Mouse (Mus musculus) hindbrain, embryonic 12.5 days (tissue): ENCODE measurements around the gene Lamtor5. TPM values are rescaled to one million over a fixed set of nuclear protein-coding genes. Genes with fewer than 3 reads are reported as not detected.
"Not testable (repeated sequence)": the region's sequence is repeated elsewhere in the genome, so short reads cannot be mapped to it uniquely, and the experiment has no call there.

Experiments used
- ATAC-seq: fragments of 200-750 bp; cut with Nextera tagmentation; 2 replicates; pipeline ENCODE4 v1.8.0; 2017; ENCODE audit warnings: moderate TSS enrichment; ENCODE audit not compliant: low FRiP score
- H3K27ac ChIP-seq: fragments of 300-500 bp; sonication (generic); 2 replicates; pipeline ENCODE4 v1.5.1; 2016; ENCODE audit warnings: mild to moderate bottlenecking
- H3K27me3 ChIP-seq: fragments of 300-500 bp; sonication (generic); 2 replicates; pipeline ENCODE4 v1.6.1; 2016; ENCODE audit warnings: mild to moderate bottlenecking
- H3K36me3 ChIP-seq: fragments of 300-500 bp; sonication (generic); 2 replicates; pipeline ENCODE4 v1.6.1; 2016; ENCODE audit warnings: mild to moderate bottlenecking
- H3K4me1 ChIP-seq: fragments of 300-500 bp; sonication (generic); 2 replicates; pipeline ENCODE4 v1.6.1; 2016
- H3K4me2 ChIP-seq: fragments of 300-500 bp; sonication (generic); replicated peaks from 2 replicates; pipeline ENCODE4 v1.6.1; 2016; ENCODE audit warnings: mild to moderate bottlenecking
- H3K4me3 ChIP-seq: fragments of 300-500 bp; sonication (generic); 2 replicates; pipeline ENCODE4 v1.5.1; 2016; ENCODE audit warnings: mild to moderate bottlenecking
- H3K9ac ChIP-seq: fragments of 300-500 bp; sonication (generic); 2 replicates; pipeline ENCODE4 v1.6.1; 2016; ENCODE audit warnings: mild to moderate bottlenecking, moderate library complexity
- H3K9me3 ChIP-seq: fragments of 300-500 bp; sonication (generic); replicated peaks from 2 replicates; pipeline ENCODE4 v1.6.1; 2016; ENCODE audit warnings: mild to moderate bottlenecking
- WGBS: fragments of 180-500 bp; shearing (Covaris S2); methylation state at CpG from one replicate; pipeline ENCODE4 v1.1.7; 2016; 5-methylcytosine and 5-hydroxymethylcytosine counted together
- polyA plus RNA-seq: library from polyadenylated mRNA; unstranded; fragments of >200 nt; fragmentation: Nextera tagmentation; extraction: Ambion mirVana; gene quantifications from 2 replicates; pipeline ENCODE4 v1.2.1, GENCODE M21; 2016

The Lamtor5 gene
- polyA plus RNA-seq, 1 experiment from 2014 or later = 177 TPM

DNA sequence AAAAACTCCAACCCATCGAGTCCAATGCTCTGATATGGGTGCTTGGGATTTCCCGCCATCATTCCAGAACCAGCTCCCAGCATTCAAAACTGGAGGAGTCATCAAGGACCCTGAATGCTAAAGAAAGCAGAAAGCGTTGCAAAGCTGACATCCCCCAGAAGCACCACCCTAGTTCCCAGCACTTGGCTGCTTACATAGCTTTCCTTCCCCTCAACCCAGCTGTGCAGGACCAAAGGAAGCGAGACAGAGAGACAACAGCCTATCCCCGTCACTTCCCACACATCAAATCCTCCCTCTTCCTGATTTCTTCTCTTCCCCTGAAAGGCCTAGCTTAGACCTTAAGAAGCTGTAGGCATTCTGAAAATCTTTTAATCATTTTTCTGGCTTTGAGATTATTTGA lies 3.3 kb upstream of the Lamtor5 start:
- peaks cover 7% of the 10 kb centered on the region; the same call in 1 of the 2 replicates for H3K27me3 ChIP-seq
- H3K9ac ChIP-seq = no peak overlapping the region
- H3K4me1 ChIP-seq = peaks cover 12% of the 10 kb centered on the region
- H3K4me3 ChIP-seq = no peak overlapping the region
- 69% methylated on average over 5 of the region's 5 CpGs for WGBS
- H3K4me2 ChIP-seq = no peak overlapping the region
- ATAC-seq = no peak
- no peak overlapping the region for H3K27ac ChIP-seq
- no peaks in the 10 kb centered on the region for H3K9me3 ChIP-seq
- H3K36me3 ChIP-seq = no peaks in the 10 kb centered on the region

DNA sequence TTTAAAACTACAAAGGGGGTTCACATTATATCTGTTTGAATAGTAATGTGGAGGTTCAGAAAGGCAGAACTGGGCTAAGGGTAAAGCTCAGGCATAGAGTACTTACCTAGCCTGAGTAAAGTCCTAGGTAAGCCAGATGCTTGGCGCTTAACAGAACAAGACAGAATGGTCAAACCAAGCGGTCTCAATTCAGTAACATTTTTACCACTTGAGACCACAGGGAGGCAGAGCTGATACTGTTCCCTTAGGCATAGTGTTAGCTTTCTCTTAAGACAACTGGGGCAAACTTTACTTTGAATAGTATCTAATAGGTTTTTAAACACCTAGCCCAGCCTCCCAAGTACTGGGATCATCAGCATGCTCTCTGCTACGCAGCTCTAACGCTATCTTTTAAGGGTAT lies 2.7 kb upstream of the Lamtor5 start:
- 55% methylated on average over 4 of the region's 4 CpGs for WGBS
- no peak for ATAC-seq
- no peak overlapping the region for H3K4me2 ChIP-seq
- no peak overlapping the region for H3K4me3 ChIP-seq
- H3K27ac ChIP-seq = no peak overlapping the region
- H3K27me3 ChIP-seq = peaks cover 7% of the 10 kb centered on the region; the same call in 1 of the 2 replicates
- H3K9me3 ChIP-seq = no peaks in the 10 kb centered on the region
- no peak overlapping the region for H3K9ac ChIP-seq
- no peaks in the 10 kb centered on the region for H3K36me3 ChIP-seq
- peaks cover 12% of the 10 kb centered on the region for H3K4me1 ChIP-seq

DNA sequence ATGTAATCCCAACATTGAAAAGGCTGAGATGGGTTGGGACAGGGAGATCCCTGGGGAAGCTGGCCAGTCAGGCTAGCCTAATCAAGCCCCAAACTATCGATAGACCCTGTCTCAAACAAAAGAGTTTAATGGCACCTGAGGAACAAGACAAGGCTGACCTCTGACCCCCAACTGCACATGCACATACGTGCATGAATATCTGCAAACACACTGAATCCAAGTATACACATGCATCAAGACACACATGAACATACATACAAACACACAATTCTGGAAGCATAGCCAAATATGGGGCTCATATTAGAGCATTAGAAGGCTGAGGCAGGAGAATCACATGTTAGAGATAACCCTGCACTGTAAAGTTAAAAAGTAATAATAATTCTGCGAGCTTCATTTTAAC lies 2.0 kb upstream of the Lamtor5 start:
- Histone ChIP-seq H3K9ac (no peak overlapping the region), H3K27me3 (peaks cover 7% of the 10 kb centered on the region; the same call in 1 of the 2 replicates), H3K4me1 (peaks cover 12% of the 10 kb centered on the region), H3K36me3 (no peaks in the 10 kb centered on the region), H3K9me3 (no peaks in the 10 kb centered on the region), H3K27ac (no peak overlapping the region), H3K4me3 (no peak overlapping the region), H3K4me2 (no peak overlapping the region)
- WGBS = 86% methylated on average over 3 of the region's 3 CpGs
- no peak for ATAC-seq

DNA sequence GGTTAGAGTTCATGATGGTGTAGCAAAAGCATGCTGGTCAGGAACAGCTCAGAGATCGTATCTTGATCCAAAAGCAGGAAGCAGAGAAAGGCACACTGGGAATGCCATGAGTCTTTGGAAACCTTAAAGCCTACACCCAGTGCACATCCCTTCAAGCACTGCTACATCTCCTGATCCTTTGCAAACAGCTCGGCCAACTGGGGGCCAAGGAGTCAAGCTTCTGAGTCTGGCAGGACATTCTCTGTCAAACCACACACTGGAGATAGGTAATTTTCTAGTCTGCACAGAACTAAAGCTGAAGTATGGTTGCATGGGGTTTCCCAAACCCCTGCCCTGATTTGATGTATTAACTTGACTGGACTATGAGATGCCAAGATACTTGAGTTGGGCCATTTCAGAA lies 7.5 kb downstream of the Lamtor5 start:
- H3K27ac ChIP-seq = no peak overlapping the region
- ATAC-seq = no peak
- peaks cover 19% of the 10 kb centered on the region for H3K36me3 ChIP-seq
- no peak overlapping the region for H3K9ac ChIP-seq
- no peak overlapping the region for H3K4me3 ChIP-seq
- no peaks in the 10 kb centered on the region for H3K27me3 ChIP-seq
- no peaks in the 10 kb centered on the region; the same call in 1 of the 2 replicates for H3K4me1 ChIP-seq
- H3K4me2 ChIP-seq = no peak overlapping the region
- no peaks in the 10 kb centered on the region for H3K9me3 ChIP-seq
- 81% methylated on average over 2 of the region's 2 CpGs for WGBS

DNA sequence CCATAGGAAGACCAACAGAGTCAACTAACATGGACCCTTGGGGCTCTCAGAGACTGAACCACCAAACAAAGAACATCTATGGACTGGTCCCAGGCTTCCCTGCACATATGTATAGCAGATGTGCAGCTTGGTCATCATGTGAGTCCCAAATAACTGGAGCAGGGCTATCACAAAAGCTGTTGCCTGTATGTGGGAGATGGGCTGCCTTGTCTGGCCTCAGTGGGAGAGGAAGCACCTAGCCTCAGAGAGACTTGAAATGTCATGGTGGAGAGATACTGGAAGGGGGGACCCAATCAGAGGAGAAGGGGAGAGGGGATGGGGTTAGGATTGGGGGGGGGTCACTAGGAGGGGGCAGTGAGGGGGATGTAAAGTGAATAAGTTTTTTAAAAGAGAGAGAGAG lies 8.7 kb downstream of the Lamtor5 start:
- ATAC-seq = no peak
- peaks cover 16% of the 10 kb centered on the region for H3K36me3 ChIP-seq
- no peaks in the 10 kb centered on the region for H3K9me3 ChIP-seq
- H3K4me2 ChIP-seq = no peak overlapping the region
- no peak overlapping the region for H3K9ac ChIP-seq
- H3K27me3 ChIP-seq = no peaks in the 10 kb centered on the region
- H3K4me1 ChIP-seq = no peaks in the 10 kb centered on the region; the same call in 1 of the 2 replicates
- H3K27ac ChIP-seq = no peak overlapping the region
- H3K4me3 ChIP-seq = no peak overlapping the region

DNA sequence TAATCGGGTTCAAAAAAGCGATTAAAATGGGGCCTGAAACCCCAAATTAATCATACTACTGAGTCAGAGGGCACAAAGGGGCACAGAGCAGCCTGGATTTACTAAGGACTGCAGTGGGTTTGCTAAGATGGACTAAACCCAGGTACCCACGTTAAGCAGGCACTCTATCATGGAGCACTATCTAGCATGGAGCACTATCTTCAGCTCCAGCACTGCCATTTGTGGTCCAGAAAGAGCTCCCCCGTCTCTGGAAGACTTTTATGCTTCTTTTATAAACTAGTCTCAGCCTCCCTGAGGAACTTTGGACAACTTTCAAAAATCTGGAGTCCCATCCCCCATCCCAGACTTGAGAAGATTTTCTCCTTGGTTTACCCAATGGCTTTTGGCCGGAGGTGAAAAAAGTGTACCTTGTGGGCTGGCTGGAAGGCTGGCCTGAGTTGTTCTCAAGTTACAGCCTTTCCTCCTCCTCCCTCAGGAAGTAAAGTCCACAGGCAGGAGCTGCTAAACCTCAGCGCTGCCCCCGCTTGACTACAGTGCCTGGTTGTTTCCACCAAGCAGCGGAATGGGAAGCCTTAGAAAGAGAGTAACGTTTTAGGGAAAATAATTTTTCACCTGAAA lies 12.2 kb downstream of the Lamtor5 start, which contains the start of gene Slc16a4:
Gene Slc16a4, plus strand, starts transcription at position 467 of the 618 bp plus-strand sequence.
- 30% methylated on average over 9 of the region's 9 CpGs for WGBS
- Histone ChIP-seq H3K9ac (no peak within 1 kb of the TSS), H3K27ac (no peak within 1 kb of the TSS), H3K27me3 (no peaks in the 10 kb centered on the region), H3K4me1 (no peaks in the 10 kb centered on the region; the same call in 1 of the 2 replicates), H3K36me3 (no peaks in the 10 kb centered on the region), H3K4me2 (no peak within 1 kb of the TSS), H3K4me3 (no peak within 1 kb of the TSS), H3K9me3 (no peaks in the 10 kb centered on the region)
- ATAC-seq = no peak

DNA sequence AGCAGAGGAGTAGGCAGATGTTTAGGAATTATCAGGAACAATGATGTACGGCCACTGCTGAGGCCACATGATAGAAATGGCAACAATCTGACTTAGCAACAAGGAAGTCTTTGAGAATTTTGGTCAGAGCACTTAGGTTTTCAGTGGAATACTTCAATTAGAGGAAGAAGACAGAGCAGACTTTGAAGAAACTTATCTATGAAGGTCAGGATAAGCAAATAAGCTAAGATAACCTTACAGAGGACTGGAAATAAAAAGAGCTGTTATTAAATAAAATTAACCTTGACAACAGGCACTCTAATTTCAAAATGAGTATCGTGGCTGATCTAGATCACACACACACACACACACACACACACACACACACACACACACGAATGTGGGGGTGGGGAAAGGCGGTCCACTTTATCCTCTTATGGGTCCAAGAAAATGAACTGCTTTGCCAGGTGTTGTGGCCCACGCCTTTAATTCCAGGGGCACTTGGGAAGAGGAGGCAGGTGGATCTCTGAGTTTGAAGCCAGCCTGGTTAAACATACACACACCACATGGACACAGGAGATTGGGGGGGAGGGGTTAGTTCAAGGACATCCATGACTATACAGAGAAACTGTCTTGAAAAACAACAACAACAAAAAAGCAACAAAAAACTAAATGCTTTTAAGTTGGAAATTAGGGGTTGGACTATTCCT lies 17.2 kb downstream of the Lamtor5 start:
- no peaks in the 10 kb centered on the region for H3K27me3 ChIP-seq
- no peaks in the 10 kb centered on the region for H3K4me1 ChIP-seq
- no peaks in the 10 kb centered on the region for H3K9me3 ChIP-seq
- WGBS = 85% methylated on average over 5 of the region's 5 CpGs
- H3K4me3 ChIP-seq = no peak overlapping the region
- H3K36me3 ChIP-seq = no peaks in the 10 kb centered on the region
- H3K27ac ChIP-seq = no peak overlapping the region
- ATAC-seq = no peak
- H3K4me2 ChIP-seq = no peak overlapping the region
- no peak overlapping the region for H3K9ac ChIP-seq

DNA sequence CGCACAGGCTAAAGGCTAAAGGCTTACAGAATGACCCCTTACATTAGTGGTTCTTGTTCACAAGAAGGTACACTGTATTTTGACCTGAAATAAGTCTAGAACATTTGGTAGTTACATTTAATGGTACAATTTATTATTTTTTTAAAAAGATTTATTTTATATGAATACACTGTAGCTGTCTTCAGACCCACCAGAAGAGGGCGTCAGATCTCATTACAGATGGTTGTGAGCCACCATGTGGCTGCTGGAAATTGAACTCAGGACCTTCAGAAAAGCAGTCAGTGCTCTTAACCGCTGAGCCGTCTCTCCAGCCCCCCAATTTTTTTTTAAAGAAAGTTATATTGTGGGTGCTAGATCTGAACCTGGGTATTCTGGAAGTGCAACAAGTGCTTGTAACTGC lies 18.3 kb downstream of the Lamtor5 start:
- not testable (repeated sequence) for H3K27ac ChIP-seq

DNA sequence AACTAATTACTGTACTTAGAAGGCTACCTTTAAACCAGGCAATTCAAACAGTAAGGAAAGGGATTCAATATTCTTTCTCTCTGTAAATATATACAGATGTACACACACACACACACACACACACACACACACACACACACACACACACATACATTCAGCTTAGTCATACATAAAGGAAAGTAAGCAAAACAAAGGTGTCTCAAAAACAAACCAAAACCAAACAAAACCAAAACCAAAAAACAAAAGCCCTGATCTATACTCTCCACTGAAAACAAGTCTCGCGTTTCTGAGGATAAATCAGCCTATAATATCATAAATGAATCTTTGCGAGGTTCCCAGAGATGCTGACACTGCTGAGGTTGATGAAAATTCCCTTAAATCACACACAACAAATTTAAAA lies 38.7 kb downstream of the Lamtor5 start:
- 95% methylated on average over 3 of the region's 3 CpGs for WGBS
- no peak overlapping the region for H3K4me3 ChIP-seq

More for the DNA sequence above, 18.3 kb downstream of the Lamtor5 start:
- not testable (repeated sequence) for H3K4me3 ChIP-seq, H3K36me3 ChIP-seq, H3K4me1 ChIP-seq, H3K4me2 ChIP-seq, H3K9me3 ChIP-seq, ATAC-seq, H3K9ac ChIP-seq, H3K27me3 ChIP-seq
- WGBS = 67% methylated on average over 4 of the region's 4 CpGs

DNA sequence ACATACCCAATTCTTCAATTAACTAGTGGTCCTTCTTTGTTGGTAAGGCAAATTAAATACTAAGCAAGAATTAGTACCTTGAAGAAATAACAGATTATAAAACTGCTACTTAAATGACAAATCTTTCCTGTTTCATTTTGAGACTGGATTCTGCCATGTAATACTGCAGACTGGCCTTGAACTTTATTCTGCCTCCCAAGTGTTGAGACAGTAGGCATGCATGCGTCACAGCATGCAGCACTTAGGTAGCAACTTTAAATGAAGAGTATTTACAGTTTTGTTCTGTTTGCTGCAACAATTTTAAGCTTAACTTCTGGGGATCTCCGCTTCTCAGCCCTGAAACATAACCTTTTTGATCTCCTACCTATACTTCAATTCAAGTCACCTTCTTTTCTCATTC lies 42.5 kb downstream of the Lamtor5 start:
- ATAC-seq = no peak
- H3K36me3 ChIP-seq = peaks cover 17% of the 10 kb centered on the region
- no peaks in the 10 kb centered on the region for H3K9me3 ChIP-seq
- no peak overlapping the region for H3K4me2 ChIP-seq
- H3K27ac ChIP-seq = no peak overlapping the region
- peaks cover 28% of the 10 kb centered on the region for H3K4me1 ChIP-seq
- WGBS = 95% methylated on average over 2 of the region's 2 CpGs
- H3K4me3 ChIP-seq = no peak overlapping the region
- H3K27me3 ChIP-seq = no peaks in the 10 kb centered on the region
- H3K9ac ChIP-seq = no peak overlapping the region

More for the DNA sequence above, 38.7 kb downstream of the Lamtor5 start:
- H3K4me2 ChIP-seq = no peak overlapping the region
- no peaks in the 10 kb centered on the region for H3K27me3 ChIP-seq
- ATAC-seq = no peak
- H3K36me3 ChIP-seq = 0 out of 2 replicates have a peak, but pooled peaks cover 3% of the 10 kb centered on the region
- no peaks in the 10 kb centered on the region for H3K9me3 ChIP-seq
- H3K4me1 ChIP-seq = peaks cover 3% of the 10 kb centered on the region; the same call in 1 of the 2 replicates
- no peak overlapping the region for H3K9ac ChIP-seq
- no peak overlapping the region for H3K27ac ChIP-seq

DNA sequence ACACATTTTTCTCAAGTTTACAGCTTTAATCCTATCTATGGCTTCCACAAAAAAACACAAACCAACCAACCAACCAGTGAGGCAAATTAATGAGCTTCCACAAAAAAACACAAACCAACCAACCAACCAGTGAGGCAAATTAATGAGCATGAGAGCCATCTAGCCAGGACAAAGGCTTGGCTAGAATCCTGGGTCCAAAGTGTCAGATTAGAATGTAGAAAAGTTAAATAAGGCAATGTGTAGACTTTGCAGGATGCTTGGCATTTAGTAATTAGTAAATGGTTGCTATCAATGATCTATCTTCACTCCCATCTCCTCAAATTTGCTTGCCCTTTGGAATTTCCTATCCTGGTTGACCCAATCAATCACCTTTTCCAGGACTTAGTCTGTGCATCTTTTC lies 43.1 kb downstream of the Lamtor5 start:
- H3K4me1 ChIP-seq = peaks cover 28% of the 10 kb centered on the region
- H3K4me2 ChIP-seq = no peak overlapping the region
- no peak overlapping the region for H3K9ac ChIP-seq
- no peak overlapping the region for H3K27ac ChIP-seq
- no peaks in the 10 kb centered on the region for H3K9me3 ChIP-seq
- H3K27me3 ChIP-seq = no peaks in the 10 kb centered on the region
- ATAC-seq = no peak
- H3K4me3 ChIP-seq = no peak overlapping the region
- H3K36me3 ChIP-seq = peaks cover 17% of the 10 kb centered on the region

DNA sequence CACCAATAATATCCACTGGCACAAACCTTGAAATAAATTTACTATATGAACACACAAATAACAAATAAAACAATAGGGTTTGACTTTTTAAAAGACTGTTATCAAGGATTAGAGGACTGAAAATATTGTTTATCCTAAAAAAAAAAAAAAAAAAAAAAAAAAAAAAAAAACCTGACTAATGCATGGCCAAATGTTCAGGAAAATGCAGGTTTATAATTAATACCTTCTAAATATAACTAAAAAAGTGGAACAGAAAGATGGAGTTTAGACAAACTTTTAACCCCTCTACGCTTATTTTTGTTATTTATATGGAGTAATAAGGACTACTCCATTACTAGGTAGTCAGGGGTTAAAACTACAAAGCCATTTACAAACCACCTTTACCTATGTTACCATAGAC lies 47.8 kb downstream of the Lamtor5 start:
- Histone ChIP-seq H3K27ac (no peak overlapping the region), H3K4me3 (no peak overlapping the region), H3K9ac (no peak overlapping the region), H3K36me3 (peaks cover 30% of the 10 kb centered on the region), H3K4me2 (no peak overlapping the region), H3K27me3 (no peaks in the 10 kb centered on the region), H3K4me1 (peaks cover 52% of the 10 kb centered on the region), H3K9me3 (no peaks in the 10 kb centered on the region)
- WGBS = 92% methylated on average over 1 of the region's 1 CpGs
- no peak for ATAC-seq
